Mouse (Mus musculus) limb, embryonic 15.5 days (tissue): Measurements from ENCODE around the gene Slc30a10. TPM values are rescaled to one million over a fixed set of nuclear protein-coding genes. Genes with fewer than 3 reads are reported as not detected.

Source experiments
- ATAC-seq: fragments of 200-750 bp; cut with Nextera tagmentation; 2 replicates; pipeline ENCODE4 v1.8.0; 2017; ENCODE audit warnings: low read depth, moderate TSS enrichment; ENCODE audit not compliant: insufficient number of reproducible peaks, low FRiP score, low TSS enrichment
- H3K27ac ChIP-seq: fragments of 300-500 bp; sonication (generic); 2 replicates; pipeline ENCODE4 v1.5.1; 2015; ENCODE audit warnings: moderate library complexity, mild to moderate bottlenecking, inconsistent platforms
- H3K27me3 ChIP-seq: fragments of 300-500 bp; sonication (generic); 2 replicates; pipeline ENCODE4 v1.6.1; 2015; ENCODE audit warnings: inconsistent platforms
- H3K36me3 ChIP-seq: fragments of 300-500 bp; sonication (generic); 2 replicates; pipeline ENCODE4 v1.6.1; 2015; ENCODE audit warnings: inconsistent platforms
- H3K4me1 ChIP-seq: fragments of 300-500 bp; sonication (generic); 2 replicates; pipeline ENCODE4 v1.6.1; 2015; ENCODE audit warnings: inconsistent platforms
- H3K4me2 ChIP-seq: fragments of 300-500 bp; sonication (generic); 2 replicates; pipeline ENCODE4 v1.6.1; 2015; ENCODE audit warnings: mild to moderate bottlenecking, inconsistent platforms
- H3K4me3 ChIP-seq: fragments of 300-500 bp; sonication (generic); 2 replicates; pipeline ENCODE4 v1.5.1; 2015; ENCODE audit warnings: mild to moderate bottlenecking, inconsistent platforms
- H3K9ac ChIP-seq: fragments of 300-500 bp; sonication (generic); 2 replicates; pipeline ENCODE4 v1.6.1; 2015; ENCODE audit warnings: inconsistent platforms
- H3K9me3 ChIP-seq: fragments of 300-500 bp; sonication (generic); 2 replicates; pipeline ENCODE4 v1.6.1; 2016; ENCODE audit warnings: inconsistent platforms
- WGBS: fragments of 180-500 bp; shearing (Covaris S2); methylation state at CpG from one replicate; pipeline ENCODE4 v1.1.7; 2015; 5-methylcytosine and 5-hydroxymethylcytosine counted together
- polyA plus RNA-seq: library from polyadenylated mRNA; unstranded; fragments of >200 nt; fragmentation: Nextera tagmentation; extraction: Ambion mirVana; gene quantifications from 2 replicates; pipeline ENCODE4 v1.2.1, GENCODE M21; 2015

The Slc30a10 gene
- polyA plus RNA-seq, 1 experiment from 2014 or later: 0.45 TPM

DNA sequence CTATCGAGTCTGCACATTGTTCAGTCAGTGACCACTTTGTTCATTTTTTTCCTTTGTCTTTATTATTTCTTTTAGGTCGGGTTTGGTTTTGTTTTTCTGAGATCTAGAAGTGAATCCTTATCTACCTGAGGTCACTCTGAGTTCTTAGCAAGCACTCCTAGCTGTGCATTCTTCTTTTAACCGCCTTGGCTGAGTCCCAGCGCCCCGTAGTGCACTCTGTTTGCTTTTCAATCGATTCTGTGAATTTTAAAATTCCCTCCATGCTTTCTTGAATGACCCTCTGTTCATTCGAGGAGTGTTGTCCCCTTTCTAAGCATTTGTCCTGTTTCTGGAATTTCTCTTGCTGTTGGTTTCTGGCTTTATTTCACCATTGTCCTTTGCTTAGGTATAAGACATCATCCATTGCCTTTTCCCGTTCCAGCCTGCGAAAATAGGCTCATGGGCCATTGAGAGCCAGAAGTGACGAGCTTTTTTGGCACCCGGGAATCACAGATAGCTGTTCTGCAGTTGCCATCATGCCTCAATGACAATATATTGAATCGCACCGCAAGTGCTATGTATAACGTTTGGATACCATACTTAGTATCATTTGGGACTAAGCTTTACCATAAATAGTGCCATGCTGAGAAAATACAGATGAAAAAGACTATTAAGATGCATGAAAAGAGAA, 42.3 kb downstream of the Slc30a10 start:
- no peak overlapping the region for H3K4me3 ChIP-seq
- no peak overlapping the region for H3K27ac ChIP-seq
- H3K27me3 ChIP-seq: no peaks in the 10 kb centered on the region
- H3K4me1 ChIP-seq: no peaks in the 10 kb centered on the region
- no peak overlapping the region for H3K9ac ChIP-seq
- WGBS: 77% methylated on average over 14 of the region's 14 CpGs
- H3K4me2 ChIP-seq: no peak overlapping the region
- H3K36me3 ChIP-seq: no peaks in the 10 kb centered on the region
- H3K9me3 ChIP-seq: no peaks in the 10 kb centered on the region
- ATAC-seq: no peak

GRCm38 (mm10) chr1:185500602-185501001, 46.0 kb downstream of the Slc30a10 start:
- no peak overlapping the region for H3K4me3 ChIP-seq
- H3K4me1 ChIP-seq: no peaks in the 10 kb centered on the region
- H3K9ac ChIP-seq: no peak overlapping the region
- H3K27ac ChIP-seq: no peak overlapping the region
- WGBS: 65% methylated on average over 7 of the region's 7 CpGs
- no peaks in the 10 kb centered on the region for H3K9me3 ChIP-seq
- H3K4me2 ChIP-seq: no peak overlapping the region
- no peaks in the 10 kb centered on the region for H3K36me3 ChIP-seq
- no peak for ATAC-seq
- no peaks in the 10 kb centered on the region for H3K27me3 ChIP-seq

- H3K4me2 ChIP-seq: no peak overlapping the region
- H3K4me3 ChIP-seq: no peak overlapping the region
- H3K4me1 ChIP-seq: no peaks in the 10 kb centered on the region
- H3K27me3 ChIP-seq: no peaks in the 10 kb centered on the region
- no peaks in the 10 kb centered on the region for H3K36me3 ChIP-seq
- no peaks in the 10 kb centered on the region for H3K9me3 ChIP-seq
- 30% methylated on average over 10 of the region's 10 CpGs for WGBS
- ATAC-seq: no peak
- no peak overlapping the region for H3K27ac ChIP-seq
- no peak overlapping the region for H3K9ac ChIP-seq
Measured at GRCm38 (mm10) chr1:185501801-185502340, 47.2 kb downstream of the Slc30a10 start.

DNA sequence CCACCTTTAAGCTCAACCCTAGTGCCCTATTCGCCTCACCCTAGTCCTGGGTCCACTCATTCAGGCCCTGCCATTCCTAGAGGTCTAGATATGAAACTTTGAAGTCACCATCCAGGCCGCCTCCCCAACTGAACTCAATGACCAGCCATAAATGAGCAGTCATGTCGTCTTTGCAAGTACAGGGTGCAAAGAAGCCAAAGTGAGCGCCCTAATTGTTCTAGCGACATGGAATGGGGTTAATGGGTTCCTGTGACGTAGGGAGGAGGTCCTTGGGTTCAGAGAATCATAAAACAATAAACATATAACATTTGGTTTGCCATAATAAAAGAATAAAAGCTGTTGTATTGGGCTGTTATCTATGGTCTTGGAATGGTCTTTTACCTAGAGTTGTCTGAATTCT, 47.9 kb downstream of the Slc30a10 start:
- H3K4me3 ChIP-seq: no peak overlapping the region
- no peak overlapping the region for H3K9ac ChIP-seq
- no peaks in the 10 kb centered on the region for H3K4me1 ChIP-seq
- no peaks in the 10 kb centered on the region for H3K9me3 ChIP-seq
- 47% methylated on average over 6 of the region's 6 CpGs for WGBS
- H3K36me3 ChIP-seq: no peaks in the 10 kb centered on the region
- no peaks in the 10 kb centered on the region for H3K27me3 ChIP-seq
- no peak overlapping the region for H3K4me2 ChIP-seq
- no peak for ATAC-seq
- no peak overlapping the region for H3K27ac ChIP-seq

DNA sequence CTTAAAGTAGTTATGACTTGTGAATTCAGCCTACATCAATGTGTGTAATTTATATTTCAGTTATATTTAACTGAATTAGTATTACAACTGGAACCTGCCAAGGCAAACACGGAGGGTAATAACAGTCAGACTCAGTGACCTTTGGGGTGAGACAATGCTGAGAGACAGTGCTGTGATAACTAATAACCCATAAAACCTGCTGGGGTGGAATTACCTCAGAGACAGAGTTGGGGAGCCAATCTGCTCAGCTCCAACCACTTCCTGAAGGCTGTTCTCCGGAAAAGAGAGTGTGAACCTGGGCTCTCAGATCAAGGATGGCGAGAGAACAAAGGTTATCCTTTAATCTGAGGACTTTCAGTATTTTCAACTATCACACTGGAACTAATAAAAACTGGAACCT, 54.4 kb downstream of the Slc30a10 start:
- no peaks in the 10 kb centered on the region for H3K9me3 ChIP-seq
- H3K4me2 ChIP-seq: no peak overlapping the region
- H3K36me3 ChIP-seq: no peaks in the 10 kb centered on the region
- no peak overlapping the region for H3K27ac ChIP-seq
- 47% methylated on average over 3 of the region's 3 CpGs for WGBS
- no peaks in the 10 kb centered on the region for H3K27me3 ChIP-seq
- no peak overlapping the region for H3K9ac ChIP-seq
- no peak overlapping the region for H3K4me3 ChIP-seq
- no peak for ATAC-seq
- no peaks in the 10 kb centered on the region for H3K4me1 ChIP-seq

DNA sequence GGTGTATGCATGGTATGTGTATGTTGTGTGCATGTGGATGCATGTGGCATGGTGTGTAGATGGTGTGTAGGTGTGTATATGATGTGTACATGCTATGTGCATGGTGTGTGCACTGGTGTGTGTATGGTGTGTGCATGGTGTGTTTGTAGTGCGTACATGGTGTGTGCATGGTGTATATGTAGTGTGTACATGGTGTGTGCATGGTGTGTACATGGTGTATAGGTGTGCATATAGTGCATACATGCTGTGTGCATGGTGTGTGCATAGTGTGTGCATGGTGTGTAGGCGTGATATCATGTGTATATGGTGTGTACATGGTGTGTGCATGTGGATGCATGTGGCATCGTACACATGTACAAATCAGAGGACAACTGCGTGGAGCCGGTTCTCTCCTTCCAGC, 56.7 kb downstream of the Slc30a10 start:
- Histone ChIP-seq H3K4me1 (no peaks in the 10 kb centered on the region), H3K27me3 (no peaks in the 10 kb centered on the region), H3K4me3 (no peak overlapping the region), H3K9me3 (no peaks in the 10 kb centered on the region), H3K4me2 (no peak overlapping the region), H3K9ac (no peak overlapping the region), H3K36me3 (no peaks in the 10 kb centered on the region), H3K27ac (no peak overlapping the region)
- WGBS: 89% methylated on average over 5 of the region's 5 CpGs
- ATAC-seq: no peak; the same call in 1 of the 2 replicates

- no peak overlapping the region for H3K27ac ChIP-seq
- H3K4me2 ChIP-seq: no peak overlapping the region
- no peaks in the 10 kb centered on the region for H3K27me3 ChIP-seq
- H3K36me3 ChIP-seq: no peaks in the 10 kb centered on the region
- H3K4me1 ChIP-seq: peaks cover 6% of the 10 kb centered on the region; the same call in 1 of the 2 replicates
- 58% methylated on average over 14 of the region's 14 CpGs for WGBS
- no peak overlapping the region for H3K4me3 ChIP-seq
- ATAC-seq: no peak
- no peak overlapping the region for H3K9ac ChIP-seq
- no peaks in the 10 kb centered on the region for H3K9me3 ChIP-seq
Measured at GRCm38 (mm10) chr1:185515526-185515979, 60.9 kb downstream of the Slc30a10 start.

GRCm38 (mm10) chr1:185516041-185516440, 61.4 kb downstream of the Slc30a10 start:
- no peak for ATAC-seq
- Histone ChIP-seq H3K27me3 (no peaks in the 10 kb centered on the region), H3K27ac (no peak overlapping the region), H3K36me3 (no peaks in the 10 kb centered on the region), H3K4me3 (no peak overlapping the region), H3K4me2 (no peak overlapping the region), H3K9ac (no peak overlapping the region), H3K4me1 (peaks cover 6% of the 10 kb centered on the region; the same call in 1 of the 2 replicates), H3K9me3 (no peaks in the 10 kb centered on the region)
- 47% methylated on average over 10 of the region's 10 CpGs for WGBS

DNA sequence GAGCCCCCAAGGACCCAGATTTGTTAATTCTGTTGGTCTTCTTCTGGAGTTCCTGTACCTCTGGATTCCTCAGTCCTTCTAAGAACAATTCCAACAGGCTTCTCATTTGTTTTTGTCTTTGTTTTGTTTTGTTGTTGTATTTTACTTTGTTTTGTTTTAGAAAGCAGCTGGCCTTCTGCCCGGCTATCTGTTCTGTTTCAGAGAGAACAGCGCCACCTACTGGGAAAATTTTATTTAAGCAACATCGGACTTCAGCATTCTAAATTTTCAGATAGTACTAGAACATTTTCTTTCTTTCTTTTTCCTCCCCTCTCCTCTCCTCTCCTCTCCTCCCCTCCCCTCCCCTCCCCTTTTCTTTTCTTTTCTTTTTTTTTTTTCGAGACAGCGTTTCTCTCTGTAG, 62.9 kb downstream of the Slc30a10 start:
- WGBS: 4% methylated on average over 3 of the region's 5 CpGs
- peaks cover 6% of the 10 kb centered on the region; the same call in 1 of the 2 replicates for H3K4me1 ChIP-seq
- no peak overlapping the region for H3K9ac ChIP-seq
- H3K27ac ChIP-seq: no peak overlapping the region
- no peaks in the 10 kb centered on the region for H3K27me3 ChIP-seq
- H3K4me3 ChIP-seq: no peak overlapping the region
- H3K9me3 ChIP-seq: no peaks in the 10 kb centered on the region
- no peak overlapping the region for H3K4me2 ChIP-seq
- no peaks in the 10 kb centered on the region for H3K36me3 ChIP-seq
- ATAC-seq: no peak

Other genes with a start within 250 kb of the Slc30a10 start
- 25.2 and 27.6 TPM in 2 replicates for gene Iars2, start 125.5 kb upstream of the Slc30a10 start, polyA plus RNA-seq
- 21.3 and 23.3 TPM in 2 replicates for gene Bpnt1, start 122.7 kb upstream of the Slc30a10 start, polyA plus RNA-seq
- gene Eprs, start 91.8 kb upstream of the Slc30a10 start, polyA plus RNA-seq: 170 and 174 TPM in 2 replicates